Mouse (Mus musculus): Measurements from ENCODE around the gene Kras.

The Kras gene

GRCm38 (mm10) chr6:145250185-145250791, at the start of gene Kras:
Gene Kras (minus strand): TSS chr6:145250239.
- peak; percentile 94 for DNase-seq (ENCODE audit: low read depth, low spot score)

DNA sequence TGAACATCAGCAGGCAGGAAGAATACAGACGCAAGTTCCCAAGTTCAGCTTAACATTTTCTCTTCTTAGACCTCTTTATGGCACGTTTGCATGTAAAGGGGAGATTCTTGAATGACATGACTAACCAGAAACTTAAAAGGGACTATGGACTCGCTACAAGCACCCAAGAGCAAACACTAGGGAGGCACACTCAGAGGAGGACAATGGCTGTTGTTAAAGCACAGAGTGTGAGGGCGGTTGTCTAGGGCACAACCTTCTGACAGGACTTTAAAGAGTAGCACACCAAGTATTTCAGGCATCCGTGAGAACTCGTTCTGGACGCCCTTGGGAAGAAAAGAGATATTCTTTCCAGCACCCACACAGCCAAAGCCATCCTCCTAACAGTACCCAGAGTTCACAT, 47.6 kb upstream of the Kras start:
- no peak for DNase-seq (ENCODE audit: low read depth, low spot score)

GRCm38 (mm10) chr6:145296979-145297378, 46.9 kb upstream of the Kras start:
- DNase-seq (ENCODE audit: low read depth, low spot score), result no peak

- no peak for DNase-seq (ENCODE audit: low read depth, low spot score)
Observed at GRCm38 (mm10) chr6:145295171-145295570, 45.1 kb upstream of the Kras start.

- DNase-seq (ENCODE audit: low read depth, low spot score), result no peak
Observed at GRCm38 (mm10) chr6:145293156-145293555, 43.1 kb upstream of the Kras start.

DNA sequence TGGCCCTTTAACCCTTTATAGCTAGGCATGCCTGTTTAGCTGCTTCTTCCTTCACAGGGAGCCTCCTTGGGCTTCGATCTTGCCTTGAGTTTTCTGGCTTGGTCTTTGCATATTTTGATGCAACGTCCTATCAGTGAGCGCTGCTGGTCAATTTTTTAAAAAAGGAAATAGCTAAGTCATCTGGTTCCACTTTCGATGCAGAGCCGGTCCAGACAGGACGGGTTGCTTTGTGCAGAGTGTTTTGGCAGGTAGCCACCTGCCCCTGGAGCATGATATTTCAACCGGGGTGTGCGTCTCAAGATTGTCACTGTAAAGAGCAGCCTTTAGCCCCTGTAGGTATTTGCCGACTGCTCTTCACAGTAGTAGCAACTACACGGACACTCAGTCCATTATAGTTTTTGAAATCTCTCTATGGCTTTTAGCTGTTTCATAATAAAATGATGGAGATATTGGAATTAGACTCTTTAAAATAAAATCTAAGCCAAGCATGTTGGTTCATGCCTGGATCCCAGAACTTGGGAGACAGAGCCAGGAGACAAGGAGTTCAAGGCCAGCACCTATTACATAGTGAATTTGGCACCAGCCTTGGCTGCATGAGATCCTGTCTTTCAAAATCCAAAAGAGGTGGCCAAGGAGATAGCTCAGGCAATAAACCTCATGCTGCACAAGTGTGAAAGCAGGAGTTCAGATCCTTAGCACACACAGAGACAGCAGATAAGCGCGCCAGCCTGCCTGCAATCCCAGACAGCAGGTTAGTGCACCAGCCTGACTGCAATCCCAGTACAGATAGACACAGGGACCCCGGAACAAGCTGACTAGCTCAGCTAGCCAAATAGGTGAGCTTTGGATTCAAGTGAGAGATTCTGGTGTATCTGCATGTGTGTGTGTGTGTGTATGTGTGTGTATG, 41.6 kb upstream of the Kras start:
- peak; percentile 86 for DNase-seq (ENCODE audit: low read depth, low spot score)

DNA sequence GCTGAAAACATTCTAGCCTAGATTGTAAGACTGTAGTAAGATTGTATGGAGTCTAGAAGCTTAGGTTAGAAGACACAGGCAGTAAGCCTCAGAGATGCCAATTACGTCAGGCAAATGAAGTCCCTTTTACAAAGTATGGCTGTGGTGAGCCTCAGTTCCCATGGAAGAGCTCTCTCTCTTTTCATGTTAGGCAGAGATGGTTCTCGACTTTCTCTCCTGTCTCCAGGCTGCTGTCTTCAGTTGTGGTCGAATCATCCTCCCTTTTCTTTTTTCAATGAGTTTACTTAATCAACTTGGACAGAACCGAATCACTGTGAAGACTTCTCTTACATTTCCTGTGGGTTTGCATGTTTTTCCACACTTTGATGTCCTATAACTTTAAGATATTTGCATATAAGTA, 35.6 kb upstream of the Kras start:
- DNase-seq (ENCODE audit: low read depth, low spot score), result no peak

DNA sequence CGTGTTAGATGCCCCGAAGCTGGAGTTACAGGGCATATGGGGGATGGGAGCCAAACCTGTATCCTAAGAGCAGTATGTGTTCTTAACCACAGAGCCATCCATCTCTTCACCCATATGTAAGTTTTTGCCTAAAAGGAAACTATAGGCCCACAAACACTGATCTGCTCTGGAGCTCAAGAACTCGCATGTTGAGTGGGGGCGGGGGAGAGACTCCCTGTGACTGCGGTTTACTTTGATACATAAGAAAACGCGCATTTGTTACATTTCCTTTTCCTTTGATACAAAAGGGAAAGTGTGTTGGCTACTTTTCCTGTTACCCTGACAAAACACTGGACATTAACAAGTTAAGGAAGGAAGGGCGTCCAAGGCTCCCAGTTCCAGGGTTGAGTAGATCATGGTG, 34.2 kb upstream of the Kras start:
- no peak for DNase-seq (ENCODE audit: low read depth, low spot score)

- no peak for DNase-seq (ENCODE audit: low read depth, low spot score)
Observed at GRCm38 (mm10) chr6:145277138-145277763, 27.2 kb upstream of the Kras start.

DNA sequence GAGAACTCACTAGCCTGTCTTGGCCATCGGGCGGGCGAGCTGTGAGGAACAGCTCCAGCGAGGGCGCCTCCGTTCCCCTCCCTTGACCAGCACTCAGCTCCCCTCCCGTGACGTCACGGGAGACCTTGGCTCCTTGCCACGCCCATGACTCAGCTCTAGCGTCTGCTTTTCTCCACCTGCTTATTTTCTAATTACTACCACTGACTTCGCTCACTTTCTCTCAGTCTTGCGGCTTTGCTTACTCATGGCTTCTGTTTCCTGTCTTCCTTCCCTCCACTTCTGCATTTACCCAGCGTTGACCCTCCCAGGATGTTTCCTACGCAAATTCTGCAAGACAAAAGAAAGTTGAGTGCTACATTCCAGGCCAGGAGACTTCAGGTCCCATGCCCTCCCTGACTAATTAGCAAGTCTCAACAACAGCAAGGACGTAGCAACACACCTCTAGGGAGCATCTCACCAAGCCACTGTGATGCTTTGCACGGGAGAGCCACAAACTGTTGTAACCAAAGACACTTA, 26.3 kb upstream of the Kras start:
- DNase-seq (ENCODE audit: low read depth, low spot score), result peak; percentile 93

DNA sequence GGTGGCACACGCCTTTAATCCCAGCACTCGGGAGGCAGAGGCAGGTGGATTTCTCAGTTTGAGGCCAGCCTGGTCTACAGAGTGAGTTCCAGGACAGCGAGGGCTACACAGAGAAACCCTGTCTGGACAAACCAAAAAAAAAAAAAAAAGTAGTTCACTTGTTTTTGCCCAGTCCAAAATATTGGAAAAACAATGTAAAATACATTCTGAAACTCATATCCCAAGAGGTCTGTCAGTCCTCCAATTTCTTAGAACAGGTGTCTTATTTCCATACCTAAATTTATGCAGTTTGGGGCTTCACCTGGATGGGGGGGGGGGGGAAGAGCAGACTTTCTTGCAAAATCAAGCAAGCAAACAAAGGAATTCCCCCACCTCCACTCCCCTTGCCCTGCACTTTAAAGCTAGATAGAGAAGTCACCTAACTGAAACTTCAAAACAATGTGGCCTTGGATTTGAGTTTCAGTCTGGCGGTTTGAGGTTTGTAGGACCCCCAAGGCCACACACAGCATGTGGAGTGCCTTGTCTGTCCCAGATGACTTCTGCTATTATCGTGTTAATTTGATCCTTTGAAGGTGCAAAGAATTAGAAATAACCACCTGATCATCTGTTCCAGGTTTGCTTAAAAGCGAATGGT, 25.7 kb upstream of the Kras start:
- peak; percentile 83 for DNase-seq (ENCODE audit: low read depth, low spot score)

- DNase-seq (ENCODE audit: low read depth, low spot score), result no peak
Observed at GRCm38 (mm10) chr6:145273971-145274620, 24.1 kb upstream of the Kras start.

DNA sequence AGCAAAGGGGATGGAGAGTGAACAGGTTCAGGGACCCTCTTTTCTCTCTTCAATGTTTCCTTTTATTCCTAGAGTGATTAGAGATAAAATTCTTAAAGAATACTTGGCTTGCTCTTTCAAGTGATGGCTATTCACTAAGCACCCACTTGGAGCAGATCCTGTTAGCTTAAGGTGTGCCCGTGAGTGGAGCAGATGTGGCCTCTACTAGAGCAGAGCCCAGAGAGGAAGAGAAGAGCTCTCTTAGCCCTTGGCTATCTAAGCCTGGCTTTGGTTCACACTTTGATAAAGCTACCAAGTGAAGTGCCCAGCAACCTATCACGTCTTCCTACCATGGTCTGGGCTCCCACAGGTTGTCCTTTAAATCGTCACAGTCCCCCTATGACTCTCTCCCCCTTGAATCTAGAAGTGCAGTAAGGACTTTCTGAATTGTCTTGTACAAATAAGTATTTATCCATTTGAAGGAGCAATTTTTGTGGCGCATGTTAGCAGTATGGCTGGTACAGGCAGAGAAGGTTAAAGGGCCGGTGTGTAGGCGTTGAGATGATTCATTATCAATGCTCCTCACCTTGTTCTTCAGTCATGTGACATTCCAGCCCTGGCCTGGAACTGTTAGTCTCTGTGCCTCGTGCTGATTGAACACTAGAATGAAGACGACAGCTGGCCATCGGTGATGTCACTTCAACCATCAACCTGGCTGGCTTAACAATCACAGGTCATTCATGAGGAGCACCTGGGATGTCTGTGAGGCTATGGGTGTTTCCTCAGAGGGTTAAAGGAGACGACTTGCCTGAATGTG, 22.3 kb upstream of the Kras start:
- DNase-seq (ENCODE audit: low read depth, low spot score), result no peak

- DNase-seq (ENCODE audit: low read depth, low spot score), result no peak
Observed at GRCm38 (mm10) chr6:145269313-145269845, 19.3 kb upstream of the Kras start.

DNA sequence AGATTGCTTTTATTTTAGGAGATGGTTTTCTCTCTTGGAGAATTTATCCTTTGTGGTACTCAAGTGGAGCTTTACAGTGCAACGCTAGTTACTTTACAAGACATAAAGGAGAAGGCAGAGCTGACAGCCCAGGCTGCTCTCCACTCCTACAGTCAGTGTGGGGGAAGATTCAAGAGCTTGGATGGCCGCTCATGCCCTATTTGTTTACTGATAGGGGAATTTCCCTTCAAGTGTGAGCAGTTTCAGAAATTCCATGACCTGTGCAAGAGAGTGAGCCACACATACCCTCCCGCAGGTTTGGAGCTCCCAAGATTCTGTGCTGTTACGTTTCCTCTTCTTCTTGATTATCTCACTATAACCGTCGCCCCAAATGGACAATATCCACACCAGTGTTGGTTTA, 17.7 kb upstream of the Kras start:
- no peak for DNase-seq (ENCODE audit: low read depth, low spot score)

DNA sequence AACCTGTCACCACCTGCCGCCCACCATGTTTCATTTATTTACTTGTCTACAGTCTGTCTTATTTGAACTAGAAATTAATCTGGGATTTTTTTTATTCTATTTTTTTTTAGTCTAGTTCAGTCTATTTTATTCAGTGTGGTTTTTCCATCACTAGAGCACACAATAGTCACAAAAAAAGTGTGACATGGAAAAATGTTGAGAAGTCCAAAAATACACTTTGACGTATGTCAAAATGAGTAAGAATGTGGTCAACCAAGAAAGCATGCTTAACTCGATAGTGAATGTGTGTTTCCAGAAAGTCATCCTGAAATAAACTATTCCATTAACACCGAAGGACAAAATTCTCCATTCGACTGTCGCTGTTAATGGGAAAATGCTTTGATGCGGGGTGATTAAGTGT, 12.3 kb upstream of the Kras start:
- no peak for DNase-seq (ENCODE audit: low read depth, low spot score)

- no peak for DNase-seq (ENCODE audit: low read depth, low spot score)
Observed at GRCm38 (mm10) chr6:145256701-145257073, 6.6 kb upstream of the Kras start.

DNA sequence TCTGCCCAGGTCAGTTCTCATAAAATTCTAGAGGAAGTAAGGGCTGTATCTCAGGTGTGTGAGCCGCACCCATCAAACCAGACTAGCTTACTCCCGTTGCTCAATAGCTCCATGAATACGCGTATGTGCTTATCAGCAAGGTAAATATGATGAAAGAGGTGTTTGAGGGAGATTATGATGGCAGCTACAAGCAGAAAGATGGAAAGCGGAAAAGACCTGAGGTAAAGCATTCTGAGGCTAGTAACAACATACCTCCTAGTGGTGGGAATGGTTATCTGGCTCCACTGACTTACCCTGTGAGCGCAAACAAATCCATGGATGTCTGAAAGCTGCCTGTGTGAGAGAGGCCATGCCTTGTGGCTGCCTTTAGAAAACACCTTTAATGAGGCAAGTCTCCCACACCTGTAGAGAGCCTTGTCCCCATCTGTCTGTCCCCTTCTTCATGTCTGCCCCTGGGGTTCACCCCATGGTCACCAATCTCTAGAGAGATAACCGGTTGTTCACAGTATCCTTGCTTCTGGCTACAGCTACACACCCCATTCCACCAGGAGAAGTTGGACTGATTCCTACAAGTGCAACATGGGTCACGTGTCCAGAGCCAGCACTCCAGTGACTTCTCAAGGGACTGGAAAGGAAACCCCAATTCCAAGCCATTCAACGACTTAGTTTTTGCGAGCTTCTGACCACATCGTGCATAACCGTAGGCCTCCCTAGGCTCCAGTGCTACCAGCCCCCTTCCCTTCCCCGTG, 6.1 kb upstream of the Kras start:
- DNase-seq (ENCODE audit: low read depth, low spot score), result no peak

GRCm38 (mm10) chr6:145250820-145251219, 781 bp upstream of the Kras start:
- no peak for DNase-seq (ENCODE audit: low read depth, low spot score)

All from A20 (cell line).